Comparison of ENCODE assay signal across 10 mouse cellular contexts in the genomic region with DNA sequence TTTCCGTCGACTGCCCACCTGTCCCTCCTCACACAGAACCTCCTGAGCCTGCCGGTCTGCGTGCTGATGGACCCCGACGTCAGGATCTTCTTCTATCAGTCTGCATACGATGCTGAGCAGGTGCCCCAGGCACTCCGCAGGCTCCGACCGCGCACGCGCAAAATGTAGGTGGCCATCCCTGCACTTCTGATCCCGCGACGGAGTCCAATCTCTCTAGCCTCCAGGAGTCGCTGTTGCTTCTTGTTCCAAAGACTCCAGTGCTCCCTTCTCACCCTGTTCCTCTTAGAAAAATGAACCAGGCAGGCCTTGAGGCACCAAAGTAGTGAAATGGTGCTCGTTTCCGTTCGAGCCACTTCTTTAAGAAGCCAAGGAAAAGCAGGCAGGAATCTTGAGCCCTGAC. TPM values are rescaled to one million over a fixed set of nuclear protein-coding genes. Genes with fewer than 3 reads are reported as not detected.
DNase-seq lines count a peak whose midpoint lies in the region; ATAC-seq lines count a peak whose summit lies in the region.
"Had no signal": no experiment of that assay in that cellular context is flagged by ENCODE, and none has a peak within 500 bp of the region (broad histone marks: within the 10 kb centered on the region; RNA-seq: fewer than 3 reads in every experiment).

No protein-coding gene starts in this region.

- ATAC-seq in heart, embryonic 11.5 days (replicated peaks; ENCODE audit: insufficient number of reproducible peaks, low FRiP score, low TSS enrichment): no peak

- H3K36me3 ChIP-seq in heart, embryonic 10.5 days: no peaks in the 10 kb centered on the region
- no peaks in the 10 kb centered on the region for H3K36me3 ChIP-seq in heart, embryonic 11.5 days (ENCODE audit: control insufficient read depth, insufficient read depth, low read length)
- H3K36me3 ChIP-seq: stomach, embryonic 15.5 days had no signal

- H3K9me3 ChIP-seq in heart, embryonic 10.5 days: no peaks in the 10 kb centered on the region
- no peaks in the 10 kb centered on the region for H3K9me3 ChIP-seq in heart, embryonic 11.5 days (replicated peaks; ENCODE audit: control insufficient read depth, low read length)
- H3K9me3 ChIP-seq: stomach, embryonic 15.5 days had no signal

- no peak overlapping the region for H3K4me2 ChIP-seq in heart, embryonic 11.5 days
- H3K4me2 ChIP-seq: stomach, embryonic 15.5 days had no signal

- no peak for DNase-seq in heart, embryonic 10.5 days (ENCODE audit: low spot score)
- DNase-seq in ES-CJ7 (ENCODE audit: low read depth, low spot score): peak; percentile 91
- peak; percentile 54 for DNase-seq in cerebellum, adult 9-11 months
- DNase-seq in heart, postnatal 10 days: peak; percentile 54 to 72
- peak; percentile 80 for DNase-seq in left cerebral cortex, postnatal 4 days
- DNase-seq in right cerebral cortex, adult 18-20 months: peak; percentile 42
- DNase-seq in spleen, adult 12 weeks (ENCODE audit: low spot score): no peak

- peaks cover 40% of the 10 kb centered on the region for H3K27me3 ChIP-seq in heart, embryonic 10.5 days (ENCODE audit: insufficient read depth, poor library complexity, severe bottlenecking)
- peaks cover 29% of the 10 kb centered on the region for H3K27me3 ChIP-seq in heart, embryonic 11.5 days (ENCODE audit: control insufficient read depth, insufficient read depth, low read length)

- 0 out of 2 replicates have a peak overlapping the region, but pooled peaks have one; percentile 8 for H3K4me3 ChIP-seq in heart, embryonic 10.5 days
- H3K4me3 ChIP-seq in heart, embryonic 11.5 days (ENCODE audit: low read depth, low read length): no peak overlapping the region
- H3K4me3 ChIP-seq: stomach, embryonic 15.5 days had no signal

- H3K9ac ChIP-seq in heart, embryonic 11.5 days (ENCODE audit: low read depth, low read length): no peak overlapping the region
- H3K9ac ChIP-seq: stomach, embryonic 15.5 days had no signal

- whole genome bisulfite sequencing in heart, embryonic 10.5 days: 18% methylated on average over 20 of the region's 20 CpGs
- 15% methylated on average over 20 of the region's 20 CpGs for WGBS in heart, embryonic 11.5 days (ENCODE audit: insufficient replicate concordance)

- intact Hi-C loops in heart, postnatal 10 days (cut with DNase I): loop anchor here (5.0 to 10.0 kb wide), 2 partner anchors 178 to 260 kb away; no protein-coding TSS in a partner anchor
- intact Hi-C loops in left cerebral cortex, postnatal 4 days (cut with DNase I): loop anchor here (5.0 kb wide), 2 partner anchors 68 to 168 kb away; no protein-coding TSS in a partner anchor

- no peak overlapping the region for H3K27ac ChIP-seq in heart, embryonic 10.5 days
- no peak overlapping the region for H3K27ac ChIP-seq in heart, embryonic 11.5 days (ENCODE audit: low read depth, low read length)
- H3K27ac ChIP-seq: stomach, embryonic 15.5 days had no signal

- peaks cover 12% of the 10 kb centered on the region; the same call in 1 of the 2 replicates for H3K4me1 ChIP-seq in heart, embryonic 10.5 days
- H3K4me1 ChIP-seq in heart, embryonic 11.5 days (ENCODE audit: control insufficient read depth, insufficient read depth, low read length): no peaks in the 10 kb centered on the region
- H3K4me1 ChIP-seq: stomach, embryonic 15.5 days had no signal

RNA-seq across cellular contexts. Expression of a gene that starts 10.2 kb away (rescaled TPM):
- 7.5 and 12.3 TPM in 2 replicates for polyA plus RNA-seq in heart, embryonic 10.5 days (2016; fragmentation: Nextera tagmentation; extraction: Ambion mirVana)
- polyA plus RNA-seq in heart, embryonic 11.5 days (2014; fragmentation: Nextera tagmentation; extraction: Ambion mirVana): 17.6 and 27.3 TPM in 2 replicates
- 1 to 10 TPM; 2.0 to 2.6 TPM for total RNA-seq in heart, postnatal 10 days (2021)
- total RNA-seq in left cerebral cortex, postnatal 4 days (2021): 1 to 10 TPM in 1 of 2 experiments, under 1 TPM in 1; 0.81 to 1.5 TPM

RNA-seq across cellular contexts. Expression of a gene that starts 48.6 kb away (rescaled TPM):
- 0.30 and 1.3 TPM in 2 replicates for polyA plus RNA-seq in heart, embryonic 10.5 days (2016; fragmentation: Nextera tagmentation; extraction: Ambion mirVana)
- 0.31 and 0.50 TPM in 2 replicates for polyA plus RNA-seq in heart, embryonic 11.5 days (2014; fragmentation: Nextera tagmentation; extraction: Ambion mirVana)
- total RNA-seq in heart, postnatal 10 days (2021): not detected
- total RNA-seq in left cerebral cortex, postnatal 4 days (2021): under 1 TPM; 0.40 to 0.89 TPM
- polyA plus RNA-seq: liver, embryonic 16.5 days had no signal

RNA-seq across cellular contexts. Expression of a gene that starts 50.8 kb away (rescaled TPM):
- 0.75 and 1.5 TPM in 2 replicates for polyA plus RNA-seq in heart, embryonic 10.5 days (2016; fragmentation: Nextera tagmentation; extraction: Ambion mirVana)
- polyA plus RNA-seq in heart, embryonic 11.5 days (2014; fragmentation: Nextera tagmentation; extraction: Ambion mirVana): 0.80 and 1.00 TPM in 2 replicates
- total RNA-seq in heart, postnatal 10 days (2021): 1 to 10 TPM; 1.3 to 1.6 TPM
- total RNA-seq in left cerebral cortex, postnatal 4 days (2021): under 1 TPM; 0.46 TPM

Comparison
In these comparisons a context has a peak if more than half of its experiments do, and no peak if none do; other contexts are left out.
1. DNase-seq: peak in ES-CJ7 (single experiment), cerebellum, adult 9-11 months (single experiment), heart, postnatal 10 days (2 of 2), left cerebral cortex, postnatal 4 days (single experiment) and right cerebral cortex, adult 18-20 months (single experiment); none in heart, embryonic 10.5 days (single experiment) and spleen, adult 12 weeks (single experiment).